Mouse (Mus musculus): ENCODE results near the gene Atp5g2. TPM values are rescaled to one million over a fixed set of nuclear protein-coding genes. Genes with fewer than 3 reads are reported as not detected.
"Not testable (repeated sequence)": the region's sequence is repeated elsewhere in the genome, so short reads cannot be mapped to it uniquely, and the experiment has no call there.

Gene Atp5g2
- polyA plus RNA-seq, 1 experiment from 2014 or later: 56.5 TPM

GRCm38 (mm10) chr15:102651928-102652660 lies 20.1 kb downstream of the Atp5g2 start:
- H3K27ac ChIP-seq (ENCODE audit: low read length); H3K9me3 ChIP-seq (ENCODE audit: control insufficient read depth, low read length); H3K4me3 ChIP-seq (replicated peaks; ENCODE audit: low read length); H3K27me3 ChIP-seq (replicated peaks; ENCODE audit: control insufficient read depth, insufficient read depth, low read length); H3K9ac ChIP-seq (replicated peaks; ENCODE audit: low read depth, low read length); H3K4me2 ChIP-seq (ENCODE audit: low read length); H3K4me1 ChIP-seq (replicated peaks; ENCODE audit: control insufficient read depth, insufficient read depth, low read length); ATAC-seq; H3K36me3 ChIP-seq (ENCODE audit: control insufficient read depth, insufficient read depth): not testable (repeated sequence)
- 90% methylated on average over 8 of the region's 9 CpGs for WGBS

GRCm38 (mm10) chr15:102651107-102651506 lies 21.0 kb downstream of the Atp5g2 start:
- H3K9me3 ChIP-seq (ENCODE audit: control insufficient read depth, low read length): no peaks in the 10 kb centered on the region
- no peak for ATAC-seq
- no peak overlapping the region for H3K27ac ChIP-seq (ENCODE audit: low read length)
- H3K9ac ChIP-seq (replicated peaks; ENCODE audit: low read depth, low read length): no peak overlapping the region
- H3K36me3 ChIP-seq (ENCODE audit: control insufficient read depth, insufficient read depth): no peaks in the 10 kb centered on the region
- 90% methylated on average over 3 of the region's 3 CpGs for WGBS
- no peak overlapping the region for H3K4me3 ChIP-seq (replicated peaks; ENCODE audit: low read length)
- no peaks in the 10 kb centered on the region; the same call in 1 of the 2 replicates for H3K4me1 ChIP-seq (replicated peaks; ENCODE audit: control insufficient read depth, insufficient read depth, low read length)
- H3K27me3 ChIP-seq (replicated peaks; ENCODE audit: control insufficient read depth, insufficient read depth, low read length): no peaks in the 10 kb centered on the region
- no peak overlapping the region for H3K4me2 ChIP-seq (ENCODE audit: low read length)

- ATAC-seq: peak; percentile 92
- no peak overlapping the region for H3K4me3 ChIP-seq (replicated peaks; ENCODE audit: low read length)
- no peak overlapping the region for H3K9ac ChIP-seq (replicated peaks; ENCODE audit: low read depth, low read length)
- peaks cover 7% of the 10 kb centered on the region for H3K4me1 ChIP-seq (replicated peaks; ENCODE audit: control insufficient read depth, insufficient read depth, low read length)
- H3K27ac ChIP-seq (ENCODE audit: low read length): peak overlapping the region; percentile 83
- H3K27me3 ChIP-seq (replicated peaks; ENCODE audit: control insufficient read depth, insufficient read depth, low read length): no peaks in the 10 kb centered on the region
- no peak overlapping the region for H3K4me2 ChIP-seq (ENCODE audit: low read length)
- H3K9me3 ChIP-seq (ENCODE audit: control insufficient read depth, low read length): no peaks in the 10 kb centered on the region
- 61% methylated on average over 3 of the region's 3 CpGs for WGBS
- no peaks in the 10 kb centered on the region for H3K36me3 ChIP-seq (ENCODE audit: control insufficient read depth, insufficient read depth)
These were observed 36.3 kb downstream of the Atp5g2 start for GRCm38 (mm10) chr15:102635817-102636216.

GRCm38 (mm10) chr15:102634684-102635083 lies 37.5 kb downstream of the Atp5g2 start:
- Histone ChIP-seq H3K27ac (ENCODE audit: low read length) (no peak overlapping the region), H3K9me3 (ENCODE audit: control insufficient read depth, low read length) (no peaks in the 10 kb centered on the region), H3K36me3 (ENCODE audit: control insufficient read depth, insufficient read depth) (no peaks in the 10 kb centered on the region), H3K4me2 (ENCODE audit: low read length) (no peak overlapping the region), H3K4me1 (replicated peaks; ENCODE audit: control insufficient read depth, insufficient read depth, low read length) (peaks cover 7% of the 10 kb centered on the region), H3K4me3 (replicated peaks; ENCODE audit: low read length) (no peak overlapping the region), H3K27me3 (replicated peaks; ENCODE audit: control insufficient read depth, insufficient read depth, low read length) (no peaks in the 10 kb centered on the region), H3K9ac (replicated peaks; ENCODE audit: low read depth, low read length) (no peak overlapping the region)
- WGBS: 91% methylated on average over 8 of the region's 8 CpGs
- no peak for ATAC-seq

GRCm38 (mm10) chr15:102625687-102626055 lies 46.5 kb downstream of the Atp5g2 start:
- ATAC-seq: no peak
- 1% methylated on average over 18 of the region's 18 CpGs for WGBS
- Histone ChIP-seq H3K36me3 (ENCODE audit: control insufficient read depth, insufficient read depth) (no peaks in the 10 kb centered on the region), H3K4me3 (replicated peaks; ENCODE audit: low read length) (peak overlapping the region; percentile 85), H3K4me2 (ENCODE audit: low read length) (peak overlapping the region; percentile 88), H3K27ac (ENCODE audit: low read length) (peak overlapping the region; percentile 98), H3K9me3 (ENCODE audit: control insufficient read depth, low read length) (no peaks in the 10 kb centered on the region), H3K4me1 (replicated peaks; ENCODE audit: control insufficient read depth, insufficient read depth, low read length) (peaks cover 26% of the 10 kb centered on the region), H3K27me3 (replicated peaks; ENCODE audit: control insufficient read depth, insufficient read depth, low read length) (no peaks in the 10 kb centered on the region), H3K9ac (replicated peaks; ENCODE audit: low read depth, low read length) (peak overlapping the region; percentile 87)

- no peaks in the 10 kb centered on the region for H3K9me3 ChIP-seq (ENCODE audit: control insufficient read depth, low read length)
- peak; percentile 99 for ATAC-seq
- peaks cover 26% of the 10 kb centered on the region for H3K4me1 ChIP-seq (replicated peaks; ENCODE audit: control insufficient read depth, insufficient read depth, low read length)
- H3K4me2 ChIP-seq (ENCODE audit: low read length): peak within 1 kb of the TSS; percentile 88
- H3K27me3 ChIP-seq (replicated peaks; ENCODE audit: control insufficient read depth, insufficient read depth, low read length): no peaks in the 10 kb centered on the region
- WGBS: under 1% methylated on average over 51 of the region's 51 CpGs
- peak within 1 kb of the TSS; percentile 87 for H3K9ac ChIP-seq (replicated peaks; ENCODE audit: low read depth, low read length)
- H3K27ac ChIP-seq (ENCODE audit: low read length): peak within 1 kb of the TSS; percentile 98
- H3K36me3 ChIP-seq (ENCODE audit: control insufficient read depth, insufficient read depth): no peaks in the 10 kb centered on the region
- peak within 1 kb of the TSS; percentile 85 for H3K4me3 ChIP-seq (replicated peaks; ENCODE audit: low read length)
These were observed 47.0 kb downstream of the Atp5g2 start, which contains the start of the genes Gm28047 and Atf7 for GRCm38 (mm10) chr15:102624970-102625686. Gene Gm28047 (minus strand): TSS chr15:102625067. Gene Atf7 (minus strand): TSS chr15:102625464.

GRCm38 (mm10) chr15:102624291-102624969 lies 47.7 kb downstream of the Atp5g2 start:
- peak; percentile 9; the same call in 1 of the 2 replicates for ATAC-seq
- H3K4me2 ChIP-seq (ENCODE audit: low read length): peak overlapping the region; percentile 88
- H3K27me3 ChIP-seq (replicated peaks; ENCODE audit: control insufficient read depth, insufficient read depth, low read length): no peaks in the 10 kb centered on the region
- H3K9me3 ChIP-seq (ENCODE audit: control insufficient read depth, low read length): no peaks in the 10 kb centered on the region
- no peaks in the 10 kb centered on the region for H3K36me3 ChIP-seq (ENCODE audit: control insufficient read depth, insufficient read depth)
- WGBS: 3% methylated on average over 17 of the region's 17 CpGs
- H3K27ac ChIP-seq (ENCODE audit: low read length): peak overlapping the region; percentile 42
- peak overlapping the region; percentile 87 for H3K9ac ChIP-seq (replicated peaks; ENCODE audit: low read depth, low read length)
- H3K4me3 ChIP-seq (replicated peaks; ENCODE audit: low read length): peak overlapping the region; percentile 85
- peaks cover 26% of the 10 kb centered on the region for H3K4me1 ChIP-seq (replicated peaks; ENCODE audit: control insufficient read depth, insufficient read depth, low read length)

- Histone ChIP-seq H3K4me3 (replicated peaks; ENCODE audit: low read length) (no peak overlapping the region), H3K27me3 (replicated peaks; ENCODE audit: control insufficient read depth, insufficient read depth, low read length) (no peaks in the 10 kb centered on the region), H3K9me3 (ENCODE audit: control insufficient read depth, low read length) (no peaks in the 10 kb centered on the region), H3K9ac (replicated peaks; ENCODE audit: low read depth, low read length) (no peak overlapping the region), H3K4me1 (replicated peaks; ENCODE audit: control insufficient read depth, insufficient read depth, low read length) (peaks cover 26% of the 10 kb centered on the region), H3K36me3 (ENCODE audit: control insufficient read depth, insufficient read depth) (no peaks in the 10 kb centered on the region), H3K27ac (ENCODE audit: low read length) (no peak overlapping the region), H3K4me2 (ENCODE audit: low read length) (peak overlapping the region; percentile 41)
- no peak for ATAC-seq
- WGBS: 85% methylated on average over 3 of the region's 3 CpGs
These were observed 49.0 kb downstream of the Atp5g2 start for GRCm38 (mm10) chr15:102623121-102623520.

- peaks cover 26% of the 10 kb centered on the region for H3K4me1 ChIP-seq (replicated peaks; ENCODE audit: control insufficient read depth, insufficient read depth, low read length)
- no peaks in the 10 kb centered on the region for H3K27me3 ChIP-seq (replicated peaks; ENCODE audit: control insufficient read depth, insufficient read depth, low read length)
- no peak for ATAC-seq
- no peak overlapping the region for H3K4me2 ChIP-seq (ENCODE audit: low read length)
- no peaks in the 10 kb centered on the region for H3K9me3 ChIP-seq (ENCODE audit: control insufficient read depth, low read length)
- no peak overlapping the region for H3K27ac ChIP-seq (ENCODE audit: low read length)
- H3K36me3 ChIP-seq (ENCODE audit: control insufficient read depth, insufficient read depth): no peaks in the 10 kb centered on the region
- H3K4me3 ChIP-seq (replicated peaks; ENCODE audit: low read length): no peak overlapping the region
- H3K9ac ChIP-seq (replicated peaks; ENCODE audit: low read depth, low read length): no peak overlapping the region
These were observed 49.6 kb downstream of the Atp5g2 start for GRCm38 (mm10) chr15:102622536-102622935.
